Mouse (Mus musculus): ENCODE measurements around the gene Shprh. TPM values are rescaled to one million over a fixed set of nuclear protein-coding genes. Genes with fewer than 3 reads are reported as not detected.

Shprh gene
- polyA plus RNA-seq (2012; ENCODE audit: insufficient read depth, low replicate concordance): 0.39 TPM in 1 of 2 replicates, not detected in the other

DNA sequence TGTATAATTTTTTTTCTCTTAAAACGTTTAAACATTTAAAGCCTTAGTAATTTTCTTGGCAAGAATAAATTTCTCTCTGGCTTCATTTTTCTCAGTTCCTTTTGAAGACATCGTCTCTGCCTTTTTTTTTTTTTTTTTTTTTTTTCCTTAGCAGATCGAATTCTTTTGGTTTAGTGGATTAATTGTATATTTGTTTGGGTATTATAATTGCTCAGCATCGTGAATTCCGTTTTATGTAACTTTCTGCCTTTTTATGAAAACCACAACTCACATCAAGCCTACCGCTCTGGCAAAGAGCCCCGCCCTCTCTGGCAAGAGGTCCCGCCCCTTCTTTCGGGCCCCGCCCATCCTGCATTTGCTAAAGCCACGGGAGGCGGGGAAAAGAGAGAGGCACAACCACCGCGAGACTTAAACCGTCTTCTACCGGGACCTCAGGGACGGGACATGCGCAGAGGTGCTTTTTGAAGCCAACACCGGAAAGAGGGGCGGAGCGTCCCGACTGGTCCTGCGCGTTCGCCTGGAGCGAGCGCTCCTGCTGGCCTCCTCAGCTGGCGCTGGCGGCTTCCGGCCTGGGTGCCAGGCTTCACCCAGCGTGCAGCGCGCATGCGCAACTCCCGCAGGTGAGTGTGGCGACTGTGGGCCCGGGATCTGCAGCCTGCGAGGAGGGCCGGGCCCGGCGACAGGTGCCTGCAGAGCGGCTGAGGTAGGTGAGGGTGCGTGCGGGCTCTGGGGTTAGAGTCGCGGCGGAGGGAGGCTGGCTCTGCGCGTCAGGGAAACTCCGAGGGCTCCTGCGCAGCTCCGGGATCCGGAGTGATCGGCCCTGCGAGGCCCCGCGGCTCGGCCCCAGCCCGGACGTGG, at the start of gene Shprh:
Gene Shprh, plus strand, starts transcription at position 544 of the 858 bp plus-strand sequence.
- peak within 1 kb of the TSS; percentile 94 for H3K4me3 ChIP-seq (replicated peaks)
- H3K36me3 ChIP-seq (replicated peaks; ENCODE audit: low read length): peaks cover 30% of the 10 kb centered on the region
- no peaks in the 10 kb centered on the region for H3K9me3 ChIP-seq
- peaks cover 38% of the 10 kb centered on the region for H3K4me1 ChIP-seq
- no peaks in the 10 kb centered on the region for H3K27me3 ChIP-seq (replicated peaks)
- TF ChIP-seq GATA1 (IDR thresholded peaks at IDR 0.05; ENCODE audit: borderline replicate concordance, low read length): no peak
- TF ChIP-seq FLI1 (IDR thresholded peaks at IDR 0.05; ENCODE audit: low read length): peak; percentile 68; the same call in 1 of the 2 replicates

DNA sequence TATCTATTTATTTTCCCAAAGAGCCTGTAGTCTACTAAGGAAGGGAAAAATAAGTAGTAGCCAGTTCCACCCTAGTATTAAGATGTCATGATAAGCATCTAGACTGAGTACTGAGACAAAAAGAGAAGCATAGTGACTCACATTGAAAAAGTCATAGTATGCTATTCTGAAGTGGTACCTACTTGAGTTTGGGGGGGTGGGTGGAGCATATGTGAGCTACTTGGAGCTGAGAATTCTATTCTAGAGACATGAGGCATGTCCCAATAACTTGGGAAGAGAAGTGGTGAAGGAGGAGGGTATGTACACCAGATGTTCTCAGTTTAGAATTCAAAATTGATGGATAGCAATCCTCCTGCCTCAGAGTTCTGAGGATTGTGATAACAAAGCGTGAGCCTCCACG, 27.4 kb upstream of the Shprh start:
- TF ChIP-seq FLI1 (IDR thresholded peaks at IDR 0.05; ENCODE audit: low read length) (no peak), GATA1 (IDR thresholded peaks at IDR 0.05; ENCODE audit: borderline replicate concordance, low read length) (no peak)
- H3K4me1 ChIP-seq: no peaks in the 10 kb centered on the region
- H3K27me3 ChIP-seq (replicated peaks): no peaks in the 10 kb centered on the region
- H3K4me3 ChIP-seq (replicated peaks): no peak overlapping the region
- H3K36me3 ChIP-seq (replicated peaks; ENCODE audit: low read length): no peaks in the 10 kb centered on the region
- peaks cover 5% of the 10 kb centered on the region for H3K9me3 ChIP-seq

DNA sequence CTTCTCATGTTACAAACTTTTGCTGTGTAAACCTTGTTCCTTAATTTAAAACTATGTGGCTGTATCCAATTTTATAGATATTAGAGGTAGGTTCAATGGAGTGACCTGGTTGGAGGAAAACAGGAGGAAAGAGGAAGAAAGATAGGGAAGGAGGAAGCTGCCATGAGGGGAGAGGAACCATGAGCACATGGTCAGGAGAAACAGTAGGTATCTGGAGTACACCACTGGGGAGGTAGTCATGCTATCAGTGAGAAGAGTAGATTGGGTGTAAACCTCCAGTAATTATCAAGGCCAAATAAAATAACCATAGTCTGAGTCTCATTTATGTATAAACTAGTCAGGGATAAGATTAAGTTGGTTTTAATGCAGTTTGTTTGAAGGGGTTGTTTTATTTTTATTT, 3.6 kb upstream of the Shprh start:
- H3K9me3 ChIP-seq: peaks cover 13% of the 10 kb centered on the region
- H3K4me1 ChIP-seq: peaks cover 6% of the 10 kb centered on the region
- TF ChIP-seq FLI1 (IDR thresholded peaks at IDR 0.05; ENCODE audit: low read length) (no peak), GATA1 (IDR thresholded peaks at IDR 0.05; ENCODE audit: borderline replicate concordance, low read length) (no peak)
- H3K4me3 ChIP-seq (replicated peaks): no peak overlapping the region
- H3K27me3 ChIP-seq (replicated peaks): no peaks in the 10 kb centered on the region
- H3K36me3 ChIP-seq (replicated peaks; ENCODE audit: low read length): no peaks in the 10 kb centered on the region

DNA sequence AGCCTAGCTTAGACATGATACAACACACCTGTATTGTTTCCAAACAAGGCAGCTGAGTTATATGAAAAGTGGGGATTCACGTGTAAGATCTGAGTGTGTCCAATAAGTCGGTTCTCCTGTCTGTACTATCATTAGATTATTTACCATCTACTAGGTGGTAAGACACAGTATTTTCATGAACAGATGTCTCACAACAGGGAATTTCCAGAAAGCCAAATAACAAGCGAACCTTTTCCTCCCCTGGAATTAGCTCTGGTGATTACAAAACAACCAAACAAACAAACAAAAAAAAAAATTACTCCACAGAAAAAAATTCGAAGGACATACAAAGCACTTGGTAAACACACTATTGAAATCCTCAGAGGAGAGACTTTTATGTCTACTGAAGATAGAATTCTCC, 781 bp upstream of the Shprh start:
- H3K36me3 ChIP-seq (replicated peaks; ENCODE audit: low read length): peaks cover 25% of the 10 kb centered on the region
- H3K27me3 ChIP-seq (replicated peaks): no peaks in the 10 kb centered on the region
- peak overlapping the region; percentile 94 for H3K4me3 ChIP-seq (replicated peaks)
- H3K9me3 ChIP-seq: no peaks in the 10 kb centered on the region
- peaks cover 33% of the 10 kb centered on the region for H3K4me1 ChIP-seq
- TF ChIP-seq GATA1 (IDR thresholded peaks at IDR 0.05; ENCODE audit: borderline replicate concordance, low read length) (no peak), FLI1 (IDR thresholded peaks at IDR 0.05; ENCODE audit: low read length) (no peak)

DNA sequence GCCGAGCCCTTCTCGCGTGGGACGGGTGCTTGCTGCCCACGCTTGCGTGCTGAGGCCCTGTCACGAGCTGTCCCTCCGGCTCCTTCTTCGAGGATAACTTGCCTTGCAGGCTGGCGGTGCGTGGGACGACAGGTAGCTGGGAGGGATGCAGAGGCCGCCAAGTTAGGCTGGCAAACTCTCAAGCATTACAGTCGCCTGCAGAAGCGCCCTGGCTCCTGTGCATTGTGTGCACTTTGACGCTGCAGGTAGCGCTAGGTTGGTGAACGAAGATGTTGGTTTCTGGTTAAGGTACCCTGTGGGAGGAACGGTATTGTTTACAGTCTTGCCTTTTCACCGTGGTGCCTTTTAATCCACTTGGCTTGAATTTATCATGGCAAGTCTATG, 507 bp downstream of the Shprh start:
- no peaks in the 10 kb centered on the region for H3K9me3 ChIP-seq
- peaks cover 36% of the 10 kb centered on the region for H3K36me3 ChIP-seq (replicated peaks; ENCODE audit: low read length)
- H3K4me3 ChIP-seq (replicated peaks): peak overlapping the region; percentile 94
- H3K4me1 ChIP-seq: peaks cover 41% of the 10 kb centered on the region
- TF ChIP-seq GATA1 (IDR thresholded peaks at IDR 0.05; ENCODE audit: borderline replicate concordance, low read length) (no peak), FLI1 (IDR thresholded peaks at IDR 0.05; ENCODE audit: low read length) (no peak)
- no peaks in the 10 kb centered on the region for H3K27me3 ChIP-seq (replicated peaks)

DNA sequence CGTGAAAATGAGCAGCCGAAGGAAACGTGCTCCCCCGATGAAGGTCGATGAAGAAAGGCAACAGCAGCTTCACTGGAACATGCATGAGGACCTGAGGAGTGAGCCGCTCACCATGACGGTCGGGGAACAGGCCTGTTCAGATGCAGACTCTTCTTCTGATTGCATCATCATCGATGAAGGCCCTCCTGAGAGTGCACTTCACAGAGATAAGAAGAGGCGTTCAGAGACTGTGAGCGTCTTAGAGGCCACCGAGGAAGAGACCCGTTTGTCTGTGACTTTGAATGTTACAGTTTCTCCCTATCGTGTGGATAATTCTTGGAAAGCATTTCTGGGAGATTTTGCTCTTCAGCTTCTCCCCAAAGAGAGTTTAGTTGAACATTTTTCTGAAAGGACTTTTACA, 2.4 kb downstream of the Shprh start:
- Histone ChIP-seq H3K4me3 (replicated peaks) (peak overlapping the region; percentile 57), H3K27me3 (replicated peaks) (no peaks in the 10 kb centered on the region), H3K36me3 (replicated peaks; ENCODE audit: low read length) (peaks cover 54% of the 10 kb centered on the region), H3K4me1 (peaks cover 44% of the 10 kb centered on the region), H3K9me3 (no peaks in the 10 kb centered on the region)
- TF ChIP-seq GATA1 (IDR thresholded peaks at IDR 0.05; ENCODE audit: borderline replicate concordance, low read length) (no peak), FLI1 (IDR thresholded peaks at IDR 0.05; ENCODE audit: low read length) (no peak)

DNA sequence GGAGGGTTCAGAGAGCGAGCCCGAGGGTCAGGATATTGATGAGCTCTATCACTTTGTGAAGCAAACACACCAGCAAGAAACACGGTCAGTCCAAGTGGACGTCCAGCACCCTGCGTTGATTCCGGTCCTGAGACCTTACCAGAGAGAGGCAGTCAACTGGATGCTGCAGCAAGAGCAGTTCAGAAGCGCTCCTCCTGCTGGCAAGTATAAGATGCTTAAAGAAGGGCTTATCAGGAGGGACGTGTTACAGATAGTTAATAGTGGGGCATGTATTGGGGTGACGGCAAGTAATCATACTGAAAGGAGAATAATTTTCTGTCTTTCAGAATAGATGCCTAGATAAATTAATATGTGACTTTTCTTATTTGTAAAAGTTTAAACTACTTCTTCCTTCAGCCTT, 7.8 kb downstream of the Shprh start:
- TF ChIP-seq GATA1 (IDR thresholded peaks at IDR 0.05; ENCODE audit: borderline replicate concordance, low read length): no peak
- no peak for TF ChIP-seq FLI1 (IDR thresholded peaks at IDR 0.05; ENCODE audit: low read length)

DNA sequence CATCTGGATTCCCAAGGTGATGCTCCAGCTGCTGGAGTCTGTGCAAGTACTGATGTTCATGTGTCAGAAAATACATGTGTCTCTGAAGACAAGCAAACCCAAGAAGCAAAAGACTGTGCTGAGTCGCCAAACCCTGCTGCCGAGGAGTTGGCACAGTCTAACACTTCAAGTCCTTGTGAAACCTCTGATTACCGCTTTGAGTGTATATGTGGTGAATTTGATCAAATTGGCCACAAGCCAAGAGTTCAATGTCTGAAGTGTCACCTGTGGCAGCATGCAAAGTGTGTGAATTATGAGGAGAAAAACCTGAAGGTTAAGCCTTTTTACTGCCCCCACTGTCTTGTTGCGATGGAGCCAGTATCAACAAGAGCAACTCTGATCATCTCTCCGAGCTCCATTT, 15.3 kb downstream of the Shprh start:
- H3K4me3 ChIP-seq (replicated peaks): no peak overlapping the region
- H3K36me3 ChIP-seq (replicated peaks; ENCODE audit: low read length): peaks cover 94% of the 10 kb centered on the region
- no peaks in the 10 kb centered on the region for H3K27me3 ChIP-seq (replicated peaks)
- H3K9me3 ChIP-seq: no peaks in the 10 kb centered on the region
- H3K4me1 ChIP-seq: no peaks in the 10 kb centered on the region
- TF ChIP-seq GATA1 (IDR thresholded peaks at IDR 0.05; ENCODE audit: borderline replicate concordance, low read length) (no peak), FLI1 (IDR thresholded peaks at IDR 0.05; ENCODE audit: low read length) (no peak)

More for the DNA sequence above, 7.8 kb downstream of the Shprh start:
- no peak overlapping the region for H3K4me3 ChIP-seq (replicated peaks)
- H3K27me3 ChIP-seq (replicated peaks): no peaks in the 10 kb centered on the region
- H3K36me3 ChIP-seq (replicated peaks; ENCODE audit: low read length): peaks cover 91% of the 10 kb centered on the region
- no peaks in the 10 kb centered on the region for H3K9me3 ChIP-seq
- peaks cover 24% of the 10 kb centered on the region; the same call in 1 of the 2 replicates for H3K4me1 ChIP-seq

DNA sequence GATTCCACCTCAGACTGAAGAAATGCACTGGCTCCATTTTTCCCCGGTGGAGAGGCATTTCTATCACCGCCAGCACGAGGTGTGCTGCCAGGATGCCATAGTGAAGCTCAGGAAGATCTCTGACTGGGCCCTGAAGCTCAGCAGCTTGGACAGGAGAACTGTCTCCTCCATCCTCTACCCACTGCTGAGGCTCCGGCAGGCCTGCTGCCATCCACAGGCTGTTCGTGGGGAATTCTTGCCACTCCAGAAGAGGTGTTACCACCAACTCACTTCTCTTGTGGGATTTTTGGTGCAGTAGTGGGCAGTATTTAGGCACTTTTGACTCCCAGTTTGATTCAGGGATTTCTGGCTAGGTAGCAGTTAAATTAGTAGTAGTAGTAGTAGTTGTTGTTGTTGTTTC, 21.0 kb downstream of the Shprh start:
- peaks cover 99% of the 10 kb centered on the region for H3K36me3 ChIP-seq (replicated peaks; ENCODE audit: low read length)

DNA sequence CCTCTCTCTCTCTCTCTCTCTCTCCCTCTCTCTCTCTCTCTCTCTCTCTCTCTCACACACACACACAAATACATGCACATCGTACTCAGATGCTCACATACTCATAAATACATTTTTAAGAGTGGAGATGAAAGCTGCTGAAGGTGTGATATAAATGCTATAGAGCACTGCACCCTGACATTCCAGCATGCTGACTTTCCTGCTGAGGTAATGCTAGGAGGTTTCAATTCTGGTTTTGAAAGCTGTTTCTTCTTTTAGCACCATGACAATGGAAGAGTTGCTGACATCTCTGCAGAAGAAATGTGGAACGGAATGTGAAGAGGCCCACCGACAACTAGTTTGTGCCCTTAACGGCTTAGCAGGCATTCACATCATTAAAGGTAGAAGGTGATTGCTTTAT, 22.4 kb downstream of the Shprh start:
- no peak overlapping the region for H3K4me3 ChIP-seq (replicated peaks)
- H3K4me1 ChIP-seq: no peaks in the 10 kb centered on the region
- no peak for TF ChIP-seq GATA1 (IDR thresholded peaks at IDR 0.05; ENCODE audit: borderline replicate concordance, low read length)
- TF ChIP-seq FLI1 (IDR thresholded peaks at IDR 0.05; ENCODE audit: low read length): no peak
- no peaks in the 10 kb centered on the region for H3K27me3 ChIP-seq (replicated peaks)
- no peaks in the 10 kb centered on the region for H3K9me3 ChIP-seq
- peaks cover 95% of the 10 kb centered on the region for H3K36me3 ChIP-seq (replicated peaks; ENCODE audit: low read length)

More for the DNA sequence above, 21.0 kb downstream of the Shprh start:
- no peak for TF ChIP-seq FLI1 (IDR thresholded peaks at IDR 0.05; ENCODE audit: low read length)
- no peak for TF ChIP-seq GATA1 (IDR thresholded peaks at IDR 0.05; ENCODE audit: borderline replicate concordance, low read length)
- Histone ChIP-seq H3K27me3 (replicated peaks) (no peaks in the 10 kb centered on the region), H3K9me3 (no peaks in the 10 kb centered on the region), H3K4me3 (replicated peaks) (no peak overlapping the region), H3K4me1 (no peaks in the 10 kb centered on the region)
